Mouse (Mus musculus) hindbrain, embryonic 11.5 days (tissue): ENCODE measurements at regions not wholly inside any gene's neighbourhood (a gene's known extent, or its start where the extent isn't known, plus 50 kb on each side); places are given as distances from the start of the nearest gene placed in this dataset.

Experiments
- ATAC-seq: fragments of 200-750 bp; cut with Nextera tagmentation; 2 replicates; pipeline ENCODE4 v1.8.0; 2017; ENCODE audit warnings: mild to moderate bottlenecking, moderate TSS enrichment, moderate library complexity; ENCODE audit not compliant: low FRiP score
- DNase-seq: peaks from one replicate; pipeline ENCODE4 v3.0.0-alpha.2; 2015; ENCODE audit warnings: low spot score
- H3K27ac ChIP-seq: fragments of 300-500 bp; sonication (generic); 2 replicates; pipeline ENCODE4 v1.5.1; 2014; ENCODE audit warnings: mild to moderate bottlenecking, low read depth, low read length
- H3K27me3 ChIP-seq: fragments of 300-500 bp; sonication (generic); 2 replicates; pipeline ENCODE4 v1.6.1; 2014; ENCODE audit warnings: mild to moderate bottlenecking, low read length, moderate library complexity, mixed read lengths; ENCODE audit not compliant: control insufficient read depth, insufficient read depth
- H3K36me3 ChIP-seq: fragments of 300-500 bp; sonication (generic); 2 replicates; pipeline ENCODE4 v1.6.1; 2014; ENCODE audit warnings: mild to moderate bottlenecking, low read length, moderate library complexity, mixed read lengths; ENCODE audit not compliant: control insufficient read depth, insufficient read depth
- H3K4me1 ChIP-seq: fragments of 300-500 bp; sonication (generic); replicated peaks from 2 replicates; pipeline ENCODE4 v1.6.1; 2014; ENCODE audit warnings: low read length, mixed read lengths; ENCODE audit not compliant: control insufficient read depth, insufficient read depth
- H3K4me2 ChIP-seq: fragments of 300-500 bp; sonication (generic); replicated peaks from 2 replicates; pipeline ENCODE4 v1.6.1; 2014; ENCODE audit warnings: mild to moderate bottlenecking, low read depth, low read length
- H3K4me3 ChIP-seq: fragments of 300-500 bp; sonication (generic); 2 replicates; pipeline ENCODE4 v1.5.1; 2014; ENCODE audit warnings: low read depth, low read length
- H3K9ac ChIP-seq: fragments of 300-500 bp; sonication (generic); 2 replicates; pipeline ENCODE4 v1.6.1; 2014; ENCODE audit warnings: low read depth, low read length
- H3K9me3 ChIP-seq: fragments of 300-500 bp; sonication (generic); 2 replicates; pipeline ENCODE4 v1.6.1; 2016; ENCODE audit warnings: low read length; ENCODE audit not compliant: control insufficient read depth
- WGBS: fragments of 180-500 bp; shearing (Covaris S2); extraction: QIAGEN DNeasy Blood & Tissue Kit; methylation state at CpG from one replicate; pipeline ENCODE4 v1.1.7; 2014; 5-methylcytosine and 5-hydroxymethylcytosine counted together

- Histone ChIP-seq H3K4me1 (no peaks in the 10 kb centered on the region), H3K4me3 (no peak overlapping the region), H3K9ac (no peak overlapping the region), H3K27me3 (no peaks in the 10 kb centered on the region), H3K4me2 (no peak overlapping the region), H3K36me3 (no peaks in the 10 kb centered on the region), H3K27ac (no peak overlapping the region), H3K9me3 (no peaks in the 10 kb centered on the region)
- WGBS, result 75% methylated on average over 3 of the region's 3 CpGs
- no peak for ATAC-seq
- DNase-seq, result no peak
Observed at GRCm38 (mm10) chr13:101422082-101422481, 345.9 kb downstream of the Pik3r1 start.

GRCm38 (mm10) chr13:101419457-101420025, 348.5 kb downstream of the Pik3r1 start:
- H3K27me3 ChIP-seq, result no peaks in the 10 kb centered on the region
- no peaks in the 10 kb centered on the region for H3K4me1 ChIP-seq
- no peak overlapping the region for H3K27ac ChIP-seq
- no peak overlapping the region for H3K9ac ChIP-seq
- H3K4me2 ChIP-seq, result no peak overlapping the region
- ATAC-seq (no peak), DNase-seq (no peak)
- no peak overlapping the region for H3K4me3 ChIP-seq
- H3K36me3 ChIP-seq, result no peaks in the 10 kb centered on the region
- no peaks in the 10 kb centered on the region for H3K9me3 ChIP-seq
- WGBS, result 92% methylated on average over 7 of the region's 7 CpGs

DNA sequence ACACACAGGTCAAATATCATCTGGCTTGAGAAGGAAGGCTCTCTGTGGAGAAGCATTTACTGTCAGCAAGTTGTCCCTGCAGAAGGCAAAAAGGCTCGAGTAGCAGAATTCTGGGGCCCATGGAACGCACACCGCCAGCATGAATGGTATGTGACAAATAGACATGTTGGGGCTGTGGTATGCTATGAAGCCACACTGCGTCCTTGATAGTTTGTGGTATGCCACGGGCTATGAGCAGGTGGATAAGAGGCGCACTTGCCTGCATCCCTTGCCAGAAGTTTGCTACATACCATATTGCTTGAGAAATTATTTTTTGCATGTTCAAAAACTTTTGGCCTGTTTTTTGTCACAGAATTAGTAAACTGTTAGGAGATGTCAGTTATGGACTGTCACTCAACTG, 349.7 kb downstream of the Pik3r1 start:
- ATAC-seq (no peak), DNase-seq (no peak)
- no peak overlapping the region for H3K4me2 ChIP-seq
- no peak overlapping the region for H3K9ac ChIP-seq
- no peak overlapping the region for H3K4me3 ChIP-seq
- H3K4me1 ChIP-seq, result no peaks in the 10 kb centered on the region
- no peaks in the 10 kb centered on the region for H3K9me3 ChIP-seq
- H3K27ac ChIP-seq, result no peak overlapping the region
- WGBS, result 87% methylated on average over 6 of the region's 6 CpGs
- no peaks in the 10 kb centered on the region for H3K27me3 ChIP-seq
- no peaks in the 10 kb centered on the region for H3K36me3 ChIP-seq

GRCm38 (mm10) chr13:101408885-101409284, 359.1 kb downstream of the Pik3r1 start:
- Histone ChIP-seq H3K9me3 (no peaks in the 10 kb centered on the region), H3K27me3 (no peaks in the 10 kb centered on the region), H3K9ac (no peak overlapping the region), H3K4me3 (no peak overlapping the region), H3K27ac (no peak overlapping the region), H3K4me2 (no peak overlapping the region), H3K4me1 (no peaks in the 10 kb centered on the region), H3K36me3 (no peaks in the 10 kb centered on the region)
- WGBS, result 83% methylated on average over 4 of the region's 4 CpGs
- no peak for ATAC-seq
- DNase-seq, result no peak

DNA sequence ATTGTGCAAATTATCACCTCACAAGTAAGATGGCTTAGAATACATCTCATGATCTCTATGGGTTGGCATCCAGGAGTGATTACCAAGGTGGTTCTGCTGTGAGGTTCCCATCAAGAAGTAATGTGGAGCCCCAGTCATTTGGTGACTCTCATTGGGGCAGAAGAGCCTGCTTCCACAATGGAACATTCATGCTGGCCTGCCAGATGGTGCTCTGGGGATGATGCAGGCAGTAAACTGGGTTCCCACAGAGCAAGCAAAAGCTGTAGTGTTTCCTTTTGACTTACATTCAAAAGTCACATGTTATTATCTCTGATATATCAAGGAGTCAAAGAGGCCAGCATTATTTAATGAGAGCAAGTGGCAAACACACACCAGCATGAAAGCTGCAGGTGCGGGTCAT, 360.4 kb downstream of the Pik3r1 start:
- H3K27me3 ChIP-seq, result no peaks in the 10 kb centered on the region
- H3K9me3 ChIP-seq, result no peaks in the 10 kb centered on the region
- H3K27ac ChIP-seq, result no peak overlapping the region
- H3K4me3 ChIP-seq, result no peak overlapping the region
- no peak overlapping the region for H3K4me2 ChIP-seq
- WGBS, result 92% methylated on average over 1 of the region's 1 CpGs
- DNase-seq, result no peak
- H3K36me3 ChIP-seq, result no peaks in the 10 kb centered on the region
- H3K9ac ChIP-seq, result no peak overlapping the region
- ATAC-seq, result no peak
- no peaks in the 10 kb centered on the region for H3K4me1 ChIP-seq

- DNase-seq (no peak), ATAC-seq (no peak)
- WGBS, result 92% methylated on average over 5 of the region's 5 CpGs
- H3K9ac ChIP-seq, result no peak overlapping the region
- no peaks in the 10 kb centered on the region for H3K27me3 ChIP-seq
- H3K4me3 ChIP-seq, result no peak overlapping the region
- H3K27ac ChIP-seq, result no peak overlapping the region
- H3K4me2 ChIP-seq, result no peak overlapping the region
- no peaks in the 10 kb centered on the region for H3K4me1 ChIP-seq
- H3K36me3 ChIP-seq, result no peaks in the 10 kb centered on the region
- no peaks in the 10 kb centered on the region for H3K9me3 ChIP-seq
Observed at GRCm38 (mm10) chr13:101373581-101374189, 394.3 kb downstream of the Pik3r1 start.

DNA sequence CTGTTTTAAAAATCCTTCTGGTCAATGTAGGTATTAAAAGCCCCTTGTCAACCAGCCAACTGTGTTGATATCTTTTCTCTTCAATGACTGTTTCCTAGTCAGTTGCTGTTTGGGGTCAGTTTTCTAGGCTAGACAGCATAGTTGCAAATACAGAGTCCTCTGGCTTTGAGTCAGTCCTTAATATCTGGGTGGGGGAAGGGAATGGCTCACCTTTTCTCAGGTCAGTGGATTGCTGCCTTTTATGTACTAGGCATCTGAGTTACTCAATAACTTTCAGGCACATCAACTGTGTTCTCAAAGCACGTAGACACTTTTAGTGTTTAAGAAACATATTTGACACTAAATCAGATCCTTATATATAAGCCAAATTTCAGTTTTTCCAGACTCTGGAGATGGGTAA, 396.1 kb downstream of the Pik3r1 start:
- no peak overlapping the region for H3K4me3 ChIP-seq
- DNase-seq (no peak), ATAC-seq (no peak)
- H3K27me3 ChIP-seq, result no peaks in the 10 kb centered on the region
- no peak overlapping the region for H3K4me2 ChIP-seq
- no peaks in the 10 kb centered on the region for H3K9me3 ChIP-seq
- no peaks in the 10 kb centered on the region for H3K36me3 ChIP-seq
- H3K27ac ChIP-seq, result no peak overlapping the region
- 91% methylated on average over 1 of the region's 1 CpGs for WGBS
- H3K4me1 ChIP-seq, result no peaks in the 10 kb centered on the region
- H3K9ac ChIP-seq, result no peak overlapping the region

DNA sequence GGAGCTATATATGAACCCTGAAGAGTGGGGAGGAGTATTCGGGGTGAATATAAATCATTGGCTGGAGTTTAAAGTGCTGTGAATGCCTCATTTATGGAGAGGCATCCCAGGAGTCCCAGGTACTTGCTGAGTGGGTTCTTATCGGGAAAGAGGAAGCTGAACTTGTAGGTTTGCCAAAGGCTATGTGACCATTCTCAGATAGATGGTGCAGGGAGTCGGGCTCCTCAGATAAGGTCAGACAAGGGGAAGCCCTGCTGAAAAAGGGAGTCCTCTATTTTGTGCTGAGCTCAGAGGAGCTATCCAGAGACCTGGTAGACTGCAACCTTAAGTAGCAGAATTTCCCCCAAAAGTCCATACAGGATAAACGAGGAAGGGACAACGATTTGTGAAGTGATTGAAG, 399.8 kb downstream of the Pik3r1 start:
- ATAC-seq, result no peak
- WGBS, result 89% methylated on average over 5 of the region's 5 CpGs
- H3K9ac ChIP-seq, result no peak overlapping the region
- H3K9me3 ChIP-seq, result no peaks in the 10 kb centered on the region
- no peak overlapping the region for H3K4me2 ChIP-seq
- no peaks in the 10 kb centered on the region for H3K27me3 ChIP-seq
- H3K4me1 ChIP-seq, result no peaks in the 10 kb centered on the region
- H3K4me3 ChIP-seq, result no peak overlapping the region
- H3K36me3 ChIP-seq, result no peaks in the 10 kb centered on the region
- DNase-seq, result no peak
- H3K27ac ChIP-seq, result no peak overlapping the region

DNA sequence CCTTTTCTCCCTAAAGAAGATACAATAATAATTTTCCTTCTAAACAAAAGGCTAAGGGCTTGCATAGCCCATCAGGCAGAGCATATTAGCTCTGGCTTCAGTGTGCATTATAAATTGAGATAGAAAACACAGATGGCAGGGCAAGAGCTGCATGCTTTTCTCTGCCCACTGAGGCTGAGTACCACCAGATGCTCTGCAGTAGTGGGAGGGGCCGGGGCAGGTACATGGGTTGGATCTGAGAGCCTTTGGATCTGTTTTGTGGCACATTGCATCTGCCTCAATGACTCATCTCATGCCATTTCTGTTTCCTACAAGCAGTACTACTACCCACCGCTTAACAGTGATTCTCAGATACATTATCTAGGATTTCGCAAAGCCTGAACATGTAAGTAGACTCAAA, 412.7 kb downstream of the Pik3r1 start:
- Histone ChIP-seq H3K9me3 (no peaks in the 10 kb centered on the region), H3K4me1 (no peaks in the 10 kb centered on the region), H3K9ac (no peak overlapping the region), H3K4me2 (no peak overlapping the region), H3K4me3 (no peak overlapping the region), H3K36me3 (no peaks in the 10 kb centered on the region), H3K27ac (no peak overlapping the region), H3K27me3 (no peaks in the 10 kb centered on the region)
- ATAC-seq, result no peak
- no peak for DNase-seq
- WGBS, result 90% methylated on average over 3 of the region's 3 CpGs
